Mouse (Mus musculus): ENCODE results near the gene Nxn. TPM values are rescaled to one million over a fixed set of nuclear protein-coding genes. Genes with fewer than 3 reads are reported as not detected.

Nxn gene
- polyA plus RNA-seq, 1 experiment: 0.35 TPM

DNA sequence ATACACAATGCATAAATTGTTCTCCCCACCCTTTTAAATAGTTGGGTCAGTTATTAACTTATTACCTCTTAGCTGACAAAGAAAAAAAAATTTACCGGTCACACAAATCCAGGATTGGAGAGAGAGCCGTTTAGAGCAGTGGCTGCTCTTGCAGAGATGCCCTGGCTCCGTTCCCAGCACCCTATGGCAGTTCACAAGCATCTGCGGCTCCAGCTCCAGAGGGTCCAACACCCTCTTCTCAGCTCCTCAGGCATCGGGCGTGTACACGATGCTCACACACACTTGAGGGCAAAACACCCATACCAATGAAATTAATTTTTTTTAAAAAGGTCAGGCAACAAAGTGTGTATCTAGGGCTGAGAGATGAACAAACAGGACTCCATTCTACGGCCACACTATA is 60.3 kb downstream of the Nxn start:
- no peak overlapping the region for H3K4me3 ChIP-seq (ENCODE audit: insufficient read depth, low read length)
- H3K4me1 ChIP-seq (ENCODE audit: control insufficient read depth, insufficient read depth, low read length): no peaks in the 10 kb centered on the region
- H3K27ac ChIP-seq (ENCODE audit: insufficient read depth, low read depth, low read length): no peak overlapping the region
- no peak for TF ChIP-seq CTCF (IDR thresholded peaks at IDR 0.05; ENCODE audit: low read depth, low read length)
- TF ChIP-seq POLR2A (IDR thresholded peaks at IDR 0.05; ENCODE audit: borderline replicate concordance, low read depth, low read length): no peak

DNA sequence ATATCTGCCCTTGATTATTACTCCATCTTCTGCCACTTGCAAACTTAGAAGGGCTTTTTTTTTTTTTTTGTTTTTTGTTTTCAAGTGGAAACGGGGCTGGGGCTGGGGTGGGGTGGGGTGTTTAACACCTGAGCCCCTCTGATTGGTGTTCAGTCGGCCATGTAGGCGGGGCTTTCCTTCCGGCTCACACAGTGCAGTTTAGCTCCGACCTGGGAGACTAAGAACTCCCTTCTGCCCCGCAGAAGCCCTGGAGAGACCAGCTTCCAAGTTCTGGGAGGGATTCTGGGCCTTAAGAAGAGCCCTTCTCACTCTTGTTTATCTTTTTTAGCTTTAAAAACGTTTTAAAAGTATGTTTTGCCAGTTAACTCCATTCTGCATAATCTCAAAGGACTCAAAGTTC is 61.2 kb downstream of the Nxn start:
- Histone ChIP-seq H3K4me1 (ENCODE audit: control insufficient read depth, insufficient read depth, low read length) (no peaks in the 10 kb centered on the region), H3K27ac (ENCODE audit: insufficient read depth, low read depth, low read length) (no peak overlapping the region), H3K4me3 (ENCODE audit: insufficient read depth, low read length) (no peak overlapping the region)
- no peak for TF ChIP-seq CTCF (IDR thresholded peaks at IDR 0.05; ENCODE audit: low read depth, low read length)
- TF ChIP-seq POLR2A (IDR thresholded peaks at IDR 0.05; ENCODE audit: borderline replicate concordance, low read depth, low read length): no peak

DNA sequence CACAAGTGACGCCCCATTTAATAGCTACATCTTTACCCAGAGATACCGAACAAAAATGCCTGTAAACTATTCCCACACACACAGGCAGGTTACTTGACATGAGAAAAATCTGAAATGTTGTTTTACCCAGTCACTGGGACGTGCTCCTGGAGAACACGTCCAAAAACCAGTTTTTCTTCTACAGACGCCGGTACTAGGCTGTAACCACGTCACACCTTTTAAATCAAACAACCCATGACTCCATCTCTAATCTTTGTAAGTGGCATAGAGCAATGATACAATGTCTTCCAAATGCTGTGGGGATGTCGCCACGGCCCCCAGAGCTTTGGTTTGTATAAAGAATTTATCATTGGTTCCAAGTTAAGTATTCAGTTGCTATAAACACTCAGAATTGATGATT is 61.7 kb downstream of the Nxn start:
- no peak for TF ChIP-seq CTCF (IDR thresholded peaks at IDR 0.05; ENCODE audit: low read depth, low read length)
- no peak for TF ChIP-seq POLR2A (IDR thresholded peaks at IDR 0.05; ENCODE audit: borderline replicate concordance, low read depth, low read length)
- Histone ChIP-seq H3K4me1 (ENCODE audit: control insufficient read depth, insufficient read depth, low read length) (no peaks in the 10 kb centered on the region), H3K4me3 (ENCODE audit: insufficient read depth, low read length) (no peak overlapping the region), H3K27ac (ENCODE audit: insufficient read depth, low read depth, low read length) (no peak overlapping the region)

DNA sequence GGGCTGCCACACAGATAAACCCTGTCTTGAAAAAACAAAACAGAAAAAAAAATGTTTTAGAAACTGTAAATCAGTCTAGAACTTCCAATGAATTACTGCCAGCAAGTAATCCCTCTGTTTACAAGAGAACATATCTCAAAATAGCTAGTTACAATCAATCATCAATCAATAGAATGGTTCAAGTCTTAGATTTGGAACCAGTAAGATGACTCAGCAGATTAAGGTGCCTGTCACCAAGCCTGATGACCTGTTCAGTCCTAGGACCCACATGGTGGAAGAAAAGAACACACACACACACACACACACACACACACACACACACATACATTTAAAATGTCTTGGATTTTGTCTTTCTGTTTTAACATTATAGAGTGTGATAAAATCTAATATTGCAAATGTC is 62.7 kb downstream of the Nxn start:
- Histone ChIP-seq H3K4me1 (ENCODE audit: control insufficient read depth, insufficient read depth, low read length) (no peaks in the 10 kb centered on the region), H3K4me3 (ENCODE audit: insufficient read depth, low read length) (no peak overlapping the region), H3K27ac (ENCODE audit: insufficient read depth, low read depth, low read length) (no peak overlapping the region)
- TF ChIP-seq CTCF (IDR thresholded peaks at IDR 0.05; ENCODE audit: low read depth, low read length) (no peak), POLR2A (IDR thresholded peaks at IDR 0.05; ENCODE audit: borderline replicate concordance, low read depth, low read length) (no peak)

DNA sequence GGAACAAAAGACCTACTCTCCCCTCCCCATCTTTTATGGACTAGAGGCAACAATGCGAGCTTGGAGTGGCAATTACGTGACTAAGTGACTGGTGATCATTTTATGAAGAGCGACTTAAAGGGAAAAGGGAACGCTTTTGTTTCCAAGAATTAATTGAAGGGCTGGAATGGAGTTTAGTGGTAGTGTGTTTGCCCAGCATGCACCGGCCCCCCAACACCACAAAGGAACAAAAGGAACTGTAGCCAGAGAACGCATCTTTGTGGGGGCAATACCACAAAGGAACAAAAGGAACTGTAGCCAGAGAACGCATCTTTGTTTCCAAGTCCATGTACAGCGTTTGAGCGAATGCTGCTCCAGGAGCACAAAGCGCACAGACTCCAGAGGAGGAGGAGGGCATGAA is 64.0 kb downstream of the Nxn start:
- TF ChIP-seq CTCF (IDR thresholded peaks at IDR 0.05; ENCODE audit: low read depth, low read length): no peak
- no peak overlapping the region for H3K4me3 ChIP-seq (ENCODE audit: insufficient read depth, low read length)
- no peaks in the 10 kb centered on the region for H3K4me1 ChIP-seq (ENCODE audit: control insufficient read depth, insufficient read depth, low read length)
- no peak overlapping the region for H3K27ac ChIP-seq (ENCODE audit: insufficient read depth, low read depth, low read length)

DNA sequence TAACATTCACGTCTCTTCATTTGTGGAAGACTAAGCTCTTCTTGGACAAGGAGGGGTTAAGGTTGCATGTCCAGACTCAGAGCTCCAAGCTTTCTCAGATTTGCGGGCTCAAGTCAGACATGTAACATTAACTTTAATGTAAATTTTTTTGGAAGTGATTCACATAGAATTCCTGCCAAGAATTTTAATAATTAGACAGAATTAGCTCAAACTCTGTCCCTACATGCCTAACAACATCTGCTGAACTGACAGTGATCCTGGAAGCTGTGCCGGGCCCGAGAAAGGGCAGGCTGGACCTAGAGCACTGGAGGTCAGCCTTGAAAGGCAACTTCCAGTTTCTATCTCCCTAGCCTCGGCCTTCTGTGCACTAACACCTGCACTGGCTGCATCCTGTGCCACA is 66.7 kb downstream of the Nxn start:
- no peak overlapping the region for H3K4me3 ChIP-seq (ENCODE audit: insufficient read depth, low read length)
- H3K27ac ChIP-seq (ENCODE audit: insufficient read depth, low read depth, low read length): no peak overlapping the region
- TF ChIP-seq POLR2A (IDR thresholded peaks at IDR 0.05; ENCODE audit: borderline replicate concordance, low read depth, low read length) (no peak), CTCF (IDR thresholded peaks at IDR 0.05; ENCODE audit: low read depth, low read length) (no peak)
- no peaks in the 10 kb centered on the region for H3K4me1 ChIP-seq (ENCODE audit: control insufficient read depth, insufficient read depth, low read length)

DNA sequence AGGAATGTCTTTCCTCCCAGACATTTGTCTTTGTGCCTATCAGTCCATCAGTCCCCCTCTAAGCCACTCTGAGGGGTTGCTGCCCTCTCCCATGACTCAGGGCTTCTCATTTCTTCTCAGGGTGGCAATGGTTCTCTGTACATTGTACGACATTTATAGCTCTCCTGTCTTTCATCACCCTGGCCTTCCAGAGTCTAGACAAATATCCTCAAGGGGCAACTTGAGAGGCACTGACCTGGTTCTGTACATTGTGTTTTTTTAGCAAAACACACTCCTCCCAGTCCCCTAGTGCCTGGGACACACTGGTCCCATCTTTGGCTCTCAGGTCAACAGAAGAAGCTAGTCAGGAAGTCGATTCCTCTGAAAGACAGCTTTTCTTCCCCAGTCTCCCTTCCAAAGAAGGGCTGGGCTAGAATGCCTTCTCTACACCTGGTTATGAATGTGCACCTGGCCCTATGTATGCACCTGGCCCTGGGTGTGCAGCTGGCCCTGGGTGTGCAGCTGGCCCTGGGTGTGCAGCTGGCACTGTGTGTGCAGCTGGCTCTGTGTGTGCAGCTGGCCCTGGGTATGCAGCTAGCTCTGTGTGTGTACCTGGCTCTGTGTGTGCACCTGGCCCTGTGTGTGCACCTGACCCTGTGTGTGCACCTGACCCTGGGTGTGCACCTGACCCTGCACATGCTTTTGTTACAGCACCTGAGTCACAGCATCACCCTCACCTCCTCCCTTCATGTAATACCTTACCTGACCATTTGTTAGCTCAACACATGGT is 70.2 kb downstream of the Nxn start:
- TF ChIP-seq CTCF (IDR thresholded peaks at IDR 0.05; ENCODE audit: low read depth, low read length) (no peak), POLR2A (IDR thresholded peaks at IDR 0.05; ENCODE audit: borderline replicate concordance, low read depth, low read length) (no peak)
- Histone ChIP-seq H3K4me3 (ENCODE audit: insufficient read depth, low read length) (no peak overlapping the region), H3K4me1 (ENCODE audit: control insufficient read depth, insufficient read depth, low read length) (no peaks in the 10 kb centered on the region), H3K27ac (ENCODE audit: insufficient read depth, low read depth, low read length) (no peak overlapping the region)

DNA sequence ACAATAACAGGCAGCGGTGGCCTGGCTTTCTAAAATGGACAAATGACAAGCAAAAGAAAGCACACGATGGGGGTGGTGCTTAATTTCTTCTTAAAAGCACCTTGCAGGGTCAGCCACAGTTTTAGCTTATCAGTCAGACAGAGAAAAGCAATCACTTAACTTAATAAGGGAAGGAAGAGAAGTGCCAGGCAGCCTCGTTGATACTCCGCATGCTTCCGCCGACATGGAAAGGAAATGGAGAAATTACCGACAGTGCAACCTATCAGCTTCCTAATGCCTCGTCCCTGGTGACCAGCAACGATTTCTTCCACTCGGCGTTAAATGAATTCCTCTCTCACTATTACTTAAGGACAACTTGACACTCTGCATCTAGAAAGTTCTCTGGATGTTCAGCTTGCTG is 70.9 kb downstream of the Nxn start:
- Histone ChIP-seq H3K27ac (ENCODE audit: insufficient read depth, low read depth, low read length) (no peak overlapping the region), H3K4me3 (ENCODE audit: insufficient read depth, low read length) (no peak overlapping the region)

DNA sequence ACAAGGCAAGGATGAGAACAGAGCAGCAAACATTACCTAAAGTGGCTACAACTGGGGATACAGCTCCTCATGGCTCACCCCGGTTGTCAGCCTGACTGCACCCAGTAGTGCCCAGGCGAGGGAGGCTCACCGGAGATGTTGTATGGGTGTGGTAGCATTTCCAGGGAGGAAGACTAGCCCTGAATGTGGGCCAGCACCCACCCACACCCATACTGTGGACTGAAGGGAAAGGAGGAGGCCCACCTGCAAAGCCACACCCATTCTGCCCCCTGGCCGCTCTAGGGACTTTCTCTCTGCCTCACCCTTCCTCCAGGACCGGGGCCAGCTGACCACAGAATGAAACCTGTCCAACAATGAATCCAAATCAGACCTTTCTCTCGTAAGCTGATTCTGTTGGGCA is 72.3 kb downstream of the Nxn start:
- TF ChIP-seq POLR2A (IDR thresholded peaks at IDR 0.05; ENCODE audit: borderline replicate concordance, low read depth, low read length): no peak
- Histone ChIP-seq H3K4me1 (ENCODE audit: control insufficient read depth, insufficient read depth, low read length) (no peaks in the 10 kb centered on the region), H3K4me3 (ENCODE audit: insufficient read depth, low read length) (no peak overlapping the region), H3K27ac (ENCODE audit: insufficient read depth, low read depth, low read length) (no peak overlapping the region)

More for the DNA sequence above, 70.9 kb downstream of the Nxn start:
- TF ChIP-seq CTCF (IDR thresholded peaks at IDR 0.05; ENCODE audit: low read depth, low read length) (no peak), POLR2A (IDR thresholded peaks at IDR 0.05; ENCODE audit: borderline replicate concordance, low read depth, low read length) (no peak)
- H3K4me1 ChIP-seq (ENCODE audit: control insufficient read depth, insufficient read depth, low read length): no peaks in the 10 kb centered on the region

DNA sequence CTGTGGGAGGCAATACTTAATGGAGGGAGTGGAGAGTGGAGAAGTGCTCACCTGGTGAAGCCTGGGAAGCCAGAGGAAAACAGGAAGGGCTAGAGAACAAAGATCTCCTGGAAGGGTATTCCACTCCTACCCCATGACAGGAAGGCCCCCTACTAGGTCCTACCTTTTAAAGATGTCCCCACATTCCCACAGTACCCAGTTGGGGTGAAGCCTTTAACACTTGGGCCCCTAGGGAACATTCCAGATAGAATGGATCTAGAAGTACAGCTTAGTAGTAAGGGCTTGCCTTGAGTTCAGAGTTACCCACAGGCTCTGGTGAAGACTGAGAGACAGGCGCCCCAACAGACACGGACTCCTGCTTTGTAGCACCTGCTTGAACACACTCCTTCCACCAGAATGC is 72.9 kb downstream of the Nxn start:
- H3K27ac ChIP-seq (ENCODE audit: insufficient read depth, low read depth, low read length): no peak overlapping the region
- TF ChIP-seq POLR2A (IDR thresholded peaks at IDR 0.05; ENCODE audit: borderline replicate concordance, low read depth, low read length) (no peak), CTCF (IDR thresholded peaks at IDR 0.05; ENCODE audit: low read depth, low read length) (no peak)
- no peak overlapping the region for H3K4me3 ChIP-seq (ENCODE audit: insufficient read depth, low read length)
- H3K4me1 ChIP-seq (ENCODE audit: control insufficient read depth, insufficient read depth, low read length): no peaks in the 10 kb centered on the region

DNA sequence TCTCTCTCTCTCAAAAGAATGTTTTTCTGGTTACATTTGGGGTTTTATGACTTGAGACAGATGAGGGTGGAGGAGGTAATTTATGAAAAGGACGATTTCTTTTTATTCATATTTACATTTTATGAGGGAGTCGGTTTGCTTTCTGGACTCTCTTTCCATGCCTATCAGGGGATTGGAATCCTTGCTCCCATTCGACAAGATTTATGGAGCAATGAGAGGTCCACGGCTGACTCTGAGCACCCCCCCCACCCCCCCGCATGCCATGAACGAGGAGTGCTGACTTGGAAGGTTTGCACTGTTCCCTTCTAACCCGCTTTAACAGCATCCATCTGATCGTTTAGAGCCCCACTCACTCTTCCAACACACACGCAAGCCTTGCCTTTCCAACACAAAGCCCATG is 74.1 kb downstream of the Nxn start:
- Histone ChIP-seq H3K27ac (ENCODE audit: insufficient read depth, low read depth, low read length) (no peak overlapping the region), H3K4me1 (ENCODE audit: control insufficient read depth, insufficient read depth, low read length) (no peaks in the 10 kb centered on the region), H3K4me3 (ENCODE audit: insufficient read depth, low read length) (no peak overlapping the region)
- TF ChIP-seq CTCF (IDR thresholded peaks at IDR 0.05; ENCODE audit: low read depth, low read length) (no peak), POLR2A (IDR thresholded peaks at IDR 0.05; ENCODE audit: borderline replicate concordance, low read depth, low read length) (no peak)
